Mouse (Mus musculus) stomach, embryonic 14.5 days (tissue): ENCODE measurements around the gene Vps33b. TPM values are rescaled to one million over a fixed set of nuclear protein-coding genes. Genes with fewer than 3 reads are reported as not detected.

Experiments used
- ATAC-seq: fragments of 200-750 bp; cut with Nextera tagmentation; 2 replicates; pipeline ENCODE4 v1.8.0; 2017; ENCODE audit warnings: low read depth, moderate TSS enrichment; ENCODE audit not compliant: insufficient number of reproducible peaks, insufficient read depth, low FRiP score
- H3K27ac ChIP-seq: fragments of 300-500 bp; sonication (generic); 2 replicates; pipeline ENCODE4 v1.5.1; 2014; ENCODE audit warnings: mild to moderate bottlenecking, low read length, moderate library complexity, mixed read lengths
- H3K27me3 ChIP-seq: fragments of 300-500 bp; sonication (generic); 2 replicates; pipeline ENCODE4 v1.6.1; 2014; ENCODE audit warnings: low read length, control low read depth, mixed read lengths; ENCODE audit not compliant: control insufficient read depth, insufficient read depth
- H3K36me3 ChIP-seq: fragments of 300-500 bp; sonication (generic); 2 replicates; pipeline ENCODE4 v1.6.1; 2014; ENCODE audit warnings: mild to moderate bottlenecking, control low read depth, low read length, moderate library complexity, mixed read lengths; ENCODE audit not compliant: control insufficient read depth, insufficient read depth
- H3K4me1 ChIP-seq: fragments of 300-500 bp; sonication (generic); 2 replicates; pipeline ENCODE4 v1.6.1; 2014; ENCODE audit warnings: low read length, control low read depth, mixed read lengths; ENCODE audit not compliant: control insufficient read depth, insufficient read depth
- H3K4me2 ChIP-seq: fragments of 300-500 bp; sonication (generic); replicated peaks from 2 replicates; pipeline ENCODE4 v1.6.1; 2014; ENCODE audit warnings: low read depth, low read length, control low read depth
- H3K4me3 ChIP-seq: fragments of 300-500 bp; sonication (generic); 2 replicates; pipeline ENCODE4 v1.5.1; 2014; ENCODE audit warnings: low read depth, low read length, control low read depth
- H3K9ac ChIP-seq: fragments of 300-500 bp; sonication (generic); replicated peaks from 2 replicates; pipeline ENCODE4 v1.6.1; 2014; ENCODE audit warnings: low read depth, mild to moderate bottlenecking, control low read depth, low read length, moderate library complexity, mixed read lengths
- H3K9me3 ChIP-seq: fragments of 300-500 bp; sonication (generic); 2 replicates; pipeline ENCODE4 v1.6.1; 2016; ENCODE audit warnings: low read depth, low read length, control low read depth; ENCODE audit not compliant: control insufficient read depth
- WGBS: fragments of 180-500 bp; shearing (Covaris S2); extraction: QIAGEN DNeasy Blood & Tissue Kit; methylation state at CpG from one replicate; pipeline ENCODE4 v1.1.7; 2014; 5-methylcytosine and 5-hydroxymethylcytosine counted together
- polyA plus RNA-seq: library from polyadenylated mRNA; unstranded; fragments of >200 nt; fragmentation: Nextera tagmentation; extraction: Ambion mirVana; gene quantifications from 2 replicates; pipeline ENCODE4 v1.2.1, GENCODE M21; 2014

Vps33b gene
- polyA plus RNA-seq, 1 experiment from 2014 or later: 15.6 TPM

DNA sequence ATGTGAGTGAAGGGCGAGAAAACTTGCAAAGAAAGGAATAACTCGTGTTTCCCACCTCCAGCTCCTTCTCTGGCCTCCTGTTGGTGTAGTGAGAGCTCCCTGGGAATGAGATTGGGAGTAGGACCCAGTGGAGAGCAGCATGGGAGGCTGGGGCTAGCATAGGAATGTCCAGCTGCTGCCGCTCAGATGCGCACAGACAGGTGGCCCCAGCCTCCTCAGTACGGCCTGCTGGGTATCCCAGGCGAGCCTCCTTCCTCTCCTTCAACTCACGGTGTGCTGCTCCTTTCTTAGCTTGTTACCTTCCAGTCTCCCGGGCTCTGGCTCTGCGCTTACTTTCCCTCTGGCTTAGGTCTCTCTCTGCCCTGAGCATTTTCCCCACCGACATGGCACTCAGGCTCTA lies 10.6 kb downstream of the Vps33b start:
- Histone ChIP-seq H3K9ac (no peak overlapping the region), H3K4me1 (no peaks in the 10 kb centered on the region), H3K27me3 (no peaks in the 10 kb centered on the region), H3K27ac (no peak overlapping the region), H3K4me3 (no peak overlapping the region), H3K4me2 (no peak overlapping the region), H3K36me3 (peaks cover 39% of the 10 kb centered on the region), H3K9me3 (0 out of 2 replicates have a peak, but pooled peaks cover 3% of the 10 kb centered on the region)
- 84% methylated on average over 10 of the region's 10 CpGs for WGBS
- no peak for ATAC-seq

DNA sequence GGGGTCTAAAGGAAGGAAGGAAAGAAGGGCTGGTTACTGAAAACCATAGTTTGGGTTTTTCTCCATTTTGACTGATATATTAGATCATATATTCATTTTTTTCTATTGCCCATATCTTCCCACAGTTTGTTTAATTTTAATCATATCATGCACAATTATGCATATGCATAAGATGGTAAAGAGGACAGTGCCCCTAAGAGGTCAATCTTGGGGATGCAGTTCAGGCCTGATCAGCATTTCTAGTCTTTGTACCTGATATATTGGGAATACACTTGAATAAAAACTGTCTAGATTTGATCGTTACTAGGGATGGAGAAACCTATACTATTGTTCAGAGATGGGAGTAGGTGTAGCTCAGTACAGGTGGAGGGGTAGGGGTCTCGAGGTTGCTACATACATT lies 11.5 kb downstream of the Vps33b start:
- Histone ChIP-seq H3K4me2 (no peak overlapping the region), H3K27me3 (no peaks in the 10 kb centered on the region), H3K36me3 (peaks cover 39% of the 10 kb centered on the region), H3K4me1 (no peaks in the 10 kb centered on the region), H3K4me3 (no peak overlapping the region), H3K27ac (no peak overlapping the region), H3K9ac (no peak overlapping the region), H3K9me3 (no peaks in the 10 kb centered on the region)
- WGBS: 85% methylated on average over 2 of the region's 2 CpGs
- no peak for ATAC-seq

DNA sequence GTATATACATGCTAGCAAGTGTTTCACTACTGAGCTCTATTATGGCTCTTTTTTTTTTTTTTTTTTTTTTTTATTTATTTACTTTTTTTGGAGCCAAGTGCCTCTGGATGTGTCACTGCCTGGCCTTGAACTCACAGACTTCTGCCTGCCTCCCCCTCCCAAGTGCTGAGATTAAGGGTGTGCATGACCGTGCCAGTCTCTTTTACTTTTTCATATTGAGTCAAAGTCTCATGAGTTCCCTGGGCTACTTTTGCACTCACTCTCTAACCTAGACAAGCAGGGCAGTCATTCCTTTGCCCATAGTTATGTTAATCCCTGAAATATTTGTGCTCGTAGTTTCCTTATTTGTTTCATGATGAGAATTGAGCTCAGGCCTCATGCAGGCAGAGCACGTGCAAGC lies 12.2 kb downstream of the Vps33b start:
- Histone ChIP-seq H3K9me3 (no peaks in the 10 kb centered on the region), H3K36me3 (peaks cover 37% of the 10 kb centered on the region), H3K4me3 (no peak overlapping the region), H3K4me1 (no peaks in the 10 kb centered on the region), H3K27me3 (no peaks in the 10 kb centered on the region), H3K27ac (no peak overlapping the region), H3K4me2 (no peak overlapping the region), H3K9ac (no peak overlapping the region)
- 87% methylated on average over 3 of the region's 3 CpGs for WGBS
- no peak for ATAC-seq

DNA sequence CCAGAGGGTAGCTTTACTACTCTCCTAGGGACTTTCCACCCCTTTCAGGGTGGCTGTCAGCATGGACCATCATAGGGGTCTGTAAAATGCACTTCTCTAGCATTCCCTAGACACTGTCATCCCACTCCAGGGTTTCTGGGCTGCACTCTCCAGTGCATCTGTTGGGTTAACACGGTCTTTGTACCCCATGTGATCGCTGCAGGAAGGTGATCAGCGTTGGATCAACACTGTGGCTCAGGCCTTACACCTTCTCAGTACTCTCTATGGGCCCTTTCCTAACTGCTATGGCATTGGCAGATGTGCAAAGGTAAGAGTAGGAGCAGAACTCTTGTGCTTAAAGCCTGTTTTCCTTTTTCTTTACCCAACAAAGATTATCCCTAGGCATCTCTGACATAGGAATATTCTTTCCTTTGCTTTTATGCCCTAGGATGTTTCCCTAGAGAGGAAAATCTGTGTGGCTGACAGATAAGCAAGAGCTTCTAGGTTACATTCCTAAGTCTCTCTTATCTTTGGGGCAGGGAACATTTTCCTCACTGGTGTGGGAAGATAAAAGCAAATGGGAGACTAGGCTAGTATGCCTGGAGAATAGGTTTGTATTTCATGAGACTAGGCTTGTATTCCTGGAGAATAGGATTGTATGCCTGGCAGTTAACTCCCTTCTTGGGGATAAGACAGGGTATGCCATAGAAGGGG lies 13.9 kb downstream of the Vps33b start:
- no peak overlapping the region for H3K9ac ChIP-seq
- ATAC-seq: no peak
- no peak overlapping the region for H3K27ac ChIP-seq
- no peak overlapping the region for H3K4me2 ChIP-seq
- peaks cover 37% of the 10 kb centered on the region for H3K36me3 ChIP-seq
- no peaks in the 10 kb centered on the region for H3K9me3 ChIP-seq
- H3K4me1 ChIP-seq: no peaks in the 10 kb centered on the region
- H3K27me3 ChIP-seq: no peaks in the 10 kb centered on the region
- 85% methylated on average over 3 of the region's 3 CpGs for WGBS
- H3K4me3 ChIP-seq: no peak overlapping the region

DNA sequence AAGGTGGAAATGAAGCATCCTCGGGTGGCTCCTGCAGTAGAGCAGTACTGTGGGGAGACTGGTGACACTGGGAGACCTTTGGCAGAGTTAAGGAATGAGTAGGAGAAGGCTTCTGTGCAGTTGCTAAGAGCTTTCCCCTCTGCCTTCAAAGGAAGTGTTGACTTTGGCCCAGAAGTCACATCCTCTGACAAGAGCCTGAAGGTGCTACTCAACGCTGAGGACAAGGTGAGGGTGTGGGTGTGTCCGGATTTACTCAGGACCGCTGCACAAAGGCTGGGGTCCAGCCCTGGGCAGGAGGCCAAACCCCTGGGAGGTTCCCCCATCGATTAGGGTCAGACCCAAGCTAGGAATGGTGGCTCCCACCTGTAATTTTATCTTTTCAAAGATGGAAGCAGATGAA lies 14.9 kb downstream of the Vps33b start:
- Histone ChIP-seq H3K9me3 (no peaks in the 10 kb centered on the region), H3K36me3 (peaks cover 34% of the 10 kb centered on the region), H3K27me3 (no peaks in the 10 kb centered on the region), H3K4me2 (no peak overlapping the region), H3K4me3 (no peak overlapping the region), H3K4me1 (no peaks in the 10 kb centered on the region), H3K27ac (no peak overlapping the region), H3K9ac (no peak overlapping the region)
- 87% methylated on average over 5 of the region's 5 CpGs for WGBS
- ATAC-seq: no peak

DNA sequence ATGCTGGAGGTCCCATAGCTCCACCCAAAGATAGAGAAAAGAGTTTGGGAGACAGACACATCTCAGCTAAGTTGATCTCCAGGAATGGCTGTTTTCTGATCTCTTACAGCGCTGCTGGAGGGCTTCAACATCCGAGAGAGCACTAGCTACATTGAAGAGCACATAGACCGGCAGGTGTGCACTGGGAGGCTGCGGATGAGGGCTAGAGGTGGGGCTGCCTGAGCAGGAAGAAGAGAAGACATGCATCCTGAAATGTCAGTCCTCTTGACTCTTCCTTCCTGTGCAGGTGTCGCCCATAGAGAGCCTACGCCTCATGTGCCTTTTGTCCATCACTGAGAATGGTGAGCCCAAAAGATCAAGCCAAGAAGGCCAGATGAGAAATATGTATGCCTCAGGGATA lies 16.3 kb downstream of the Vps33b start:
- Histone ChIP-seq H3K4me2 (no peak overlapping the region), H3K27ac (no peak overlapping the region), H3K9ac (no peak overlapping the region), H3K9me3 (no peaks in the 10 kb centered on the region), H3K36me3 (peaks cover 31% of the 10 kb centered on the region), H3K4me1 (no peaks in the 10 kb centered on the region), H3K27me3 (no peaks in the 10 kb centered on the region), H3K4me3 (no peak overlapping the region)
- WGBS: 94% methylated on average over 6 of the region's 6 CpGs
- ATAC-seq: no peak

DNA sequence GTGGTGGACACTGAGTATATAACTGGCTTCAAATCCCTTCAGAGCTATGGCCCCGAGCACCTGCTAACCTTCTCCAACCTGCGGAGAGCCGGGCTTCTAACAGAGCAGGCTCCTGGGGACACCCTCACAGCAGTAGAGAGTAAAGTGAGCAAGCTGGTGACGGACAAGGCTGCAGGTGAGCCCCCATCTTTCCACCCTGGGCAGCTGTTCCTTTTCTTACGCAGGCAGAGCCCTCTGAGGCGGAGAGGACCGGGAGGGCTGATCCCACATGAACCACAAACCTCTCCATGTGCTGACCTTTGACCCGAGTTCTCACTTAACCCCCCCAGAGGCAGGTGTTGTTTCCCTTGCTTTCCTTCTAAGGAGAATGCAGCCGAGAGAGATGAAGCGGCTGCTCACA lies 18.3 kb downstream of the Vps33b start:
- Histone ChIP-seq H3K4me2 (no peak overlapping the region), H3K9me3 (no peaks in the 10 kb centered on the region), H3K36me3 (peaks cover 31% of the 10 kb centered on the region), H3K27me3 (no peaks in the 10 kb centered on the region), H3K9ac (no peak overlapping the region), H3K4me1 (no peaks in the 10 kb centered on the region), H3K4me3 (no peak overlapping the region), H3K27ac (no peak overlapping the region)
- 80% methylated on average over 10 of the region's 10 CpGs for WGBS
- no peak for ATAC-seq

DNA sequence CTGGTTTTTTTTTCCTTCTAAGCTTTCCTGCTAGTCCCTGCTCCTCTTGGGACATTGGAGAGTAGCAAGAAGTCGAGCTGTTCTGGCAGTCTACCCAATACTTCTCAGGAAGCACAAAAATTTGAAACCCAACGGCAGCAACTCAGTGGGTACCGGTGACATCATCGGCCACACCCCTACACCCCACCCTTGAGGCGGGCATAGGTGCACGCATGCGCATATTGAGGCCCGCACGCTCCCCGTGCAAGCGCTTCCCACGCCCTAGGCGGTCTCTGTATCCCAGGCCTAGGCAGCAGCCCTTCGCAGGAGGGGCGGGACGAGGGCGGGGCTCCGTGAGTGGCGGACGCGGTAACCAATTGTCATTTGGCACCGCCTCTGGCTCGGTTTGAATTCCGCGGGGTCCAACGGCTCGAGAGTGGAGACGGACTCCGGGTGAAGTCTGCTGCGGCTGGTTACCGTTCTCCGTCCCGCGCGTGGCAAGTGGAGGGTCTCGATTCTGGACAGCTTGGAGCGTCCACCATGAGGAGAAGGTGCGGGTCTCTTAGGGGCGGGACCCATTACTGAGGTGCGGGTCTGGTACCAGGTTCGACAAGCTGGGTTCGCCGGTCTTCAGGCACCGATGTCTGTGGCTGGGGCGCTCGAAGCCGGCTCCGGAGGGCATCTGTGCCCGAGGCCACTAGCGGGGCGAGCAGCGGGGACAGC lies 24.8 kb downstream of the Vps33b start, which contains the start of gene Prc1:
TSS of gene Prc1 (plus strand) at position 389 of the 702 bp plus-strand sequence.
- Histone ChIP-seq H3K9me3 (no peaks in the 10 kb centered on the region), H3K4me1 (peaks cover 3% of the 10 kb centered on the region), H3K4me3 (peak within 1 kb of the TSS; percentile 46), H3K9ac (peak within 1 kb of the TSS; percentile 55), H3K36me3 (peaks cover 2% of the 10 kb centered on the region; the same call in 1 of the 2 replicates), H3K27ac (peak within 1 kb of the TSS; percentile 74), H3K27me3 (no peaks in the 10 kb centered on the region), H3K4me2 (peak within 1 kb of the TSS; percentile 45)
- peak; percentile 99 for ATAC-seq
- under 1% methylated on average over 51 of the region's 52 CpGs for WGBS
